Mouse (Mus musculus): ENCODE results near the gene Eme2. TPM values are rescaled to one million over a fixed set of nuclear protein-coding genes. Genes with fewer than 3 reads are reported as not detected.
A peak's percentile ranks its signal among the peaks of the same experiment; 100 is the strongest.
"Not testable (repeated sequence)": the region's sequence is repeated elsewhere in the genome, so short reads cannot be mapped to it uniquely, and the experiment has no call there.

The Eme2 gene
- 8.2 and 35.6 TPM in 2 replicates for polyA plus RNA-seq (2011; ENCODE audit: insufficient read depth, insufficient read length, low replicate concordance, missing spikeins)

- under 1% methylated on average over 62 of the region's 62 CpGs for WGBS
- Histone ChIP-seq H3K4me1 (ENCODE audit: control insufficient read depth, insufficient read depth, low read length) (no peaks in the 10 kb centered on the region; the same call in 1 of the 2 replicates), H3K27ac (ENCODE audit: control insufficient read depth, insufficient read depth, low read depth, low read length, poor library complexity) (peak within 1 kb of the TSS; percentile 83), H3K4me3 (replicated peaks; ENCODE audit: control insufficient read depth, low read depth, low read length) (peak within 1 kb of the TSS; percentile 80)
- TF ChIP-seq CTCF (IDR thresholded peaks at IDR 0.05; ENCODE audit: control insufficient read depth, insufficient read depth, low read length): no peak
- peak; percentile 66; the same call in 1 of the 2 replicates for TF ChIP-seq POLR2A (IDR thresholded peaks at IDR 0.05; ENCODE audit: borderline replicate concordance, control insufficient read depth, low read depth, low read length)
These were observed at the start of gene Eme2, which contains the start of gene Mrps34 for GRCm38 (mm10) chr17:24894995-24895547. Eme2 (minus strand) TSS chr17:24895087. Mrps34 (plus strand) TSS chr17:24895116.

DNA sequence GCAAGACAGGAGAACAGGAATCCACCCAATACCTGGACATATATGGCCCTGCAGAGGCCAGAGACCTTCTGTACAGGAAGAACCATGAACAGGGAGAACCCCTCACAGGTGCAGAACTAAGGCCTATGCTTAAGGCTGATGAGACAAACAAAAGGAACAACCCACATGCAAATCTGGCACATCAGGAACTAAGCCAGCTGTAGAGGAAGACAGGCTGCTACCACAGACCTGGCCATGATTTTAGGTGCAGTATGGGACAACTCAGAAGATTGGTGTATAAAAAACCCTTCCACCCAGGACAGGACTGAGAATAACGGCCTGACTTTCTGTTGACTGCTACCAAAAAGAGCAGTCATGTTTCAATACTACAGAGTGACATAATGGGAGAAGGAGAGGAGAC, 48.7 kb upstream of the Eme2 start:
- H3K27ac ChIP-seq (ENCODE audit: control insufficient read depth, insufficient read depth, low read depth, low read length, poor library complexity); H3K4me1 ChIP-seq (ENCODE audit: control insufficient read depth, insufficient read depth, low read length); H3K4me3 ChIP-seq (replicated peaks; ENCODE audit: control insufficient read depth, low read depth, low read length): not testable (repeated sequence)
- 85% methylated on average over 1 of the region's 1 CpGs for WGBS

GRCm38 (mm10) chr17:24943036-24943435, 48.1 kb upstream of the Eme2 start:
- TF ChIP-seq CTCF (IDR thresholded peaks at IDR 0.05; ENCODE audit: control insufficient read depth, insufficient read depth, low read length) (no peak), POLR2A (IDR thresholded peaks at IDR 0.05; ENCODE audit: borderline replicate concordance, control insufficient read depth, low read depth, low read length) (no peak)
- no peaks in the 10 kb centered on the region for H3K4me1 ChIP-seq (ENCODE audit: control insufficient read depth, insufficient read depth, low read length)
- H3K4me3 ChIP-seq (replicated peaks; ENCODE audit: control insufficient read depth, low read depth, low read length): no peak overlapping the region
- H3K27ac ChIP-seq (ENCODE audit: control insufficient read depth, insufficient read depth, low read depth, low read length, poor library complexity): no peak overlapping the region; the same call in 1 of the 2 replicates
- WGBS: 89% methylated on average over 7 of the region's 7 CpGs

- not testable (repeated sequence) for H3K4me3 ChIP-seq (replicated peaks; ENCODE audit: control insufficient read depth, low read depth, low read length); H3K27ac ChIP-seq (ENCODE audit: control insufficient read depth, insufficient read depth, low read depth, low read length, poor library complexity); H3K4me1 ChIP-seq (ENCODE audit: control insufficient read depth, insufficient read depth, low read length)
- TF ChIP-seq CTCF (IDR thresholded peaks at IDR 0.05; ENCODE audit: control insufficient read depth, insufficient read depth, low read length): peak; percentile 61
- WGBS: 5% methylated on average over 2 of the region's 2 CpGs
These were observed 47.6 kb upstream of the Eme2 start for GRCm38 (mm10) chr17:24942453-24942852.

DNA sequence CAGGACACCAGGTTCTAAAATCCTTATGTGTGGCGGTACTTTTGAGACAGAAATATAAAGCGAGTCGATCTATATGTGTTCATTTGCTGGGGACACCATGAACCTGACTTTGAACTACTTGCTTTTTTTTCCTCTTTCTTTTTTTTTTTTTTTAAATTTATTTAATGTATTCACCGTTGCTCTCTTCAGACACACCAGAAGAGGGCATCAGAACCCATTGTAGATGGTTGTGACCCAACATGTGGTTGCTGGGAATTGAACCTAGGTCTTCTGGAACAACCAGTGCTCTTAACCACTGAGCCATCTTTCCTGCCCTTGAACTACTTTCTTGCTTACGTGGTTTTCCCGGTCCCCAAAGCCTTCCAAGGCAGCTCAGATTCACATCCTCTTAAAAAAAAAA, 42.4 kb upstream of the Eme2 start:
- H3K4me3 ChIP-seq (replicated peaks; ENCODE audit: control insufficient read depth, low read depth, low read length): peak overlapping the region; percentile 91
- 36% methylated on average over 6 of the region's 6 CpGs for WGBS
- H3K4me1 ChIP-seq (ENCODE audit: control insufficient read depth, insufficient read depth, low read length): no peaks in the 10 kb centered on the region; the same call in 1 of the 2 replicates
- H3K27ac ChIP-seq (ENCODE audit: control insufficient read depth, insufficient read depth, low read depth, low read length, poor library complexity): peak overlapping the region; percentile 63
- no peak for TF ChIP-seq POLR2A (IDR thresholded peaks at IDR 0.05; ENCODE audit: borderline replicate concordance, control insufficient read depth, low read depth, low read length)
- TF ChIP-seq CTCF (IDR thresholded peaks at IDR 0.05; ENCODE audit: control insufficient read depth, insufficient read depth, low read length): no peak

DNA sequence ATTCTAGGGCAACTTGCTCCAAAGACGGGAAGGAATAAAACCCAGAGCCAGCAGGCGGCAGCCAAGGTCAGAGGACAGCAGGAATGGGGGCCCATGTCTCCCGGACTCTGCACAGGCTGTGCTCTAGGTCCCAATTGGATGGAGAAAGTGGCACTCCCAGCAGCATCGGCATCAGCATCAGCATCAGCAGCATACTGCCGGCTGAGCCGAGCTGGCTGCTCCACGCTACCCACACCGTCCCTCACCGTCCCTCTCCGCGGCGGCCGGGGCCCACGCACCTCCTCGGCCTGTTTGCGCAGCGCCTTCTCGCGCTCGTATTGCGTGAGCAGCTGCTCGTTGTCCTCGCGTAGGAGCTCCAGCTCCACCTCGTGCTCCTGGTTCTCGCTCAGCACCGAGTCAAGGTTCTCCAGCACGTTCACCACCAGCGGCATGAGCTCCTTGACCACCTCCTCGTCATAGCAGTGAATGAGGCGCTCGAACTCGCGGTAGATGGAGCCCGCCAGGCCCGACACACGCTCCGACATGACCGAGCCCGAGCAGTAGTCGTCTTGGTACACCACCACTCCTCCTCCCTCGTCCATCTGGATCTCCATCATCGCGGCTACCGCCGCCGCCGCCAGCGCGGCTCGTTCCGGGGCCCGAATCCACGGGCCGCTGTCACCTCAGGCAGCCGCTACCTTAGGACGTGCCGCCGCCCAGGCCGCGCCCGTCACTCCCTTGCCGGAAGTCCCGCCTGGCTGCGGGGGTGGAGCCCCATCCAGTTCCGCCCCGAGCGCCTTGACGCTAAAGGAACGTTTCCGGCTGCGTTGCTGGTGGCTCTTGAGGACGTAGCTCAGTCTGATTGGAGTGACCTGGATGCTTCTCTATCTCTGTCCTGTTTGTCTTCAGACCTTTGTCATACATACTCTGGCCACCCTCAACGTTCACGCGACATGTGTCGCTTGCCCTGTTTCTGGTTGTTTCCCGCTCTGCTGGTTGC, 41.7 kb upstream of the Eme2 start, which contains the start of gene Mapk8ip3:
Mapk8ip3 (minus strand) TSS at position 719 of the 979 bp plus-strand sequence.
- WGBS: under 1% methylated on average over 78 of the region's 78 CpGs
- peak within 1 kb of the TSS; percentile 63 for H3K27ac ChIP-seq (ENCODE audit: control insufficient read depth, insufficient read depth, low read depth, low read length, poor library complexity)
- no peaks in the 10 kb centered on the region; the same call in 1 of the 2 replicates for H3K4me1 ChIP-seq (ENCODE audit: control insufficient read depth, insufficient read depth, low read length)
- peak; percentile 87; the same call in 1 of the 2 replicates for TF ChIP-seq POLR2A (IDR thresholded peaks at IDR 0.05; ENCODE audit: borderline replicate concordance, control insufficient read depth, low read depth, low read length)
- peak; percentile 21; the same call in 1 of the 2 replicates for TF ChIP-seq CTCF (IDR thresholded peaks at IDR 0.05; ENCODE audit: control insufficient read depth, insufficient read depth, low read length)
- peak within 1 kb of the TSS; percentile 91 for H3K4me3 ChIP-seq (replicated peaks; ENCODE audit: control insufficient read depth, low read depth, low read length)

- Histone ChIP-seq H3K27ac (ENCODE audit: control insufficient read depth, insufficient read depth, low read depth, low read length, poor library complexity) (no peak overlapping the region), H3K4me1 (ENCODE audit: control insufficient read depth, insufficient read depth, low read length) (no peaks in the 10 kb centered on the region; the same call in 1 of the 2 replicates), H3K4me3 (replicated peaks; ENCODE audit: control insufficient read depth, low read depth, low read length) (peak overlapping the region; percentile 43)
- TF ChIP-seq POLR2A (IDR thresholded peaks at IDR 0.05; ENCODE audit: borderline replicate concordance, control insufficient read depth, low read depth, low read length): no peak
- no peak for TF ChIP-seq CTCF (IDR thresholded peaks at IDR 0.05; ENCODE audit: control insufficient read depth, insufficient read depth, low read length)
These were observed 40.8 kb upstream of the Eme2 start for GRCm38 (mm10) chr17:24935666-24936065.

DNA sequence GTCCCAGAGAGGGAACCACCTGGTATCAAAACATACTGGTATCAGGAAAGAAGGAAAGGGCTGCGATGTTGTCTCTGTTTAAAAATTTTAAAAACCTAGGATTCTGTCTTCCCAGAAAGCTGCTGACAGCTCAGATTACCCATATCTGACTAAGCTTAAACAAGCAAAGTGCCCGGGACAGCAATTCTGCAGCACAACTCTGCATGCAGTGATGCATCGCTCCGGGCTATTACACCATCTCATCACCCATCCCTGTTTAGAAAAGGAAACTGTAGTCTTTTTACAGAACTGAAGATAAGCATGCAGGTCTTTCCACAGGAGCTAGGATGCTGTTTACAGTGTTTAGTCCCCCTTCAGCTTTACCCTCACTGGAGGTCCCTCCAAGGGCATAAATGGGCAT, 40.0 kb upstream of the Eme2 start:
- H3K4me3 ChIP-seq (replicated peaks; ENCODE audit: control insufficient read depth, low read depth, low read length): no peak overlapping the region
- TF ChIP-seq CTCF (IDR thresholded peaks at IDR 0.05; ENCODE audit: control insufficient read depth, insufficient read depth, low read length): no peak
- no peak for TF ChIP-seq POLR2A (IDR thresholded peaks at IDR 0.05; ENCODE audit: borderline replicate concordance, control insufficient read depth, low read depth, low read length)
- 68% methylated on average over 4 of the region's 4 CpGs for WGBS
- H3K27ac ChIP-seq (ENCODE audit: control insufficient read depth, insufficient read depth, low read depth, low read length, poor library complexity): no peak overlapping the region
- H3K4me1 ChIP-seq (ENCODE audit: control insufficient read depth, insufficient read depth, low read length): no peaks in the 10 kb centered on the region; the same call in 1 of the 2 replicates
